ENCODE assay signal across 13 mouse cellular contexts in genomic region chr3:30560677-30561314, GRCm38 (mm10). TPM values are rescaled to one million over a fixed set of nuclear protein-coding genes. Genes with fewer than 3 reads are reported as not detected.
DNase-seq lines count a peak whose midpoint lies in the region; ATAC-seq and TF ChIP-seq lines count a peak whose summit lies in the region.
"Had no signal": no experiment of that assay in that cellular context is flagged by ENCODE, and none has a peak within 500 bp of the region (broad histone marks: within the 10 kb centered on the region; RNA-seq: fewer than 3 reads in every experiment).

No protein-coding gene starts in this region.

- ATAC-seq in forebrain, embryonic 13.5 days: 0 out of 2 replicates have a peak, but pooled peaks have one; percentile 38
- ATAC-seq in kidney, postnatal 0 days (replicated peaks; ENCODE audit: low FRiP score, low read depth): no peak

- no peak overlapping the region for H3K9ac ChIP-seq in forebrain, embryonic 13.5 days
- H3K9ac ChIP-seq in kidney, postnatal 0 days (ENCODE audit: low read depth, low read length): no peak overlapping the region
- H3K9ac ChIP-seq: embryonic facial prominence, embryonic 15.5 days; kidney, embryonic 15.5 days; lung, embryonic 15.5 days; neural tube, embryonic 12.5 days had no signal

- H3K36me3 ChIP-seq in forebrain, embryonic 13.5 days (ENCODE audit: poor library complexity, severe bottlenecking): no peaks in the 10 kb centered on the region
- no peaks in the 10 kb centered on the region for H3K36me3 ChIP-seq in forebrain, embryonic 10.5 days (replicated peaks)
- H3K36me3 ChIP-seq in kidney, postnatal 0 days (ENCODE audit: insufficient read depth, low read length): no peaks in the 10 kb centered on the region
- H3K36me3 ChIP-seq in thymus, adult 2 months (ENCODE audit: control insufficient read depth, insufficient read depth, low read length): no peaks in the 10 kb centered on the region
- H3K36me3 ChIP-seq: embryonic facial prominence, embryonic 15.5 days; kidney, embryonic 15.5 days; lung, embryonic 15.5 days; neural tube, embryonic 12.5 days had no signal

- 45% methylated on average over 6 of the region's 6 CpGs for WGBS in forebrain, embryonic 13.5 days
- WGBS in forebrain, embryonic 10.5 days: 60% methylated on average over 6 of the region's 6 CpGs
- WGBS in kidney, postnatal 0 days: 52% methylated on average over 6 of the region's 6 CpGs
- WGBS in thymus, adult 2 months: 21% methylated on average over 6 of the region's 6 CpGs

- H3K27me3 ChIP-seq in forebrain, embryonic 13.5 days: no peaks in the 10 kb centered on the region
- peaks cover 14% of the 10 kb centered on the region for H3K27me3 ChIP-seq in forebrain, embryonic 10.5 days (ENCODE audit: poor library complexity, severe bottlenecking)
- no peaks in the 10 kb centered on the region for H3K27me3 ChIP-seq in kidney, postnatal 0 days (ENCODE audit: insufficient read depth, low read length)
- no peaks in the 10 kb centered on the region for H3K27me3 ChIP-seq in thymus, adult 2 months (ENCODE audit: control insufficient read depth, insufficient read depth, low read length)
- H3K27me3 ChIP-seq: embryonic facial prominence, embryonic 15.5 days; kidney, embryonic 15.5 days; lung, embryonic 15.5 days; neural tube, embryonic 12.5 days had no signal

- H3K27ac ChIP-seq in forebrain, embryonic 13.5 days: no peak overlapping the region
- no peak overlapping the region for H3K27ac ChIP-seq in forebrain, embryonic 10.5 days
- no peak overlapping the region for H3K27ac ChIP-seq in kidney, postnatal 0 days
- H3K27ac ChIP-seq in thymus, adult 2 months (ENCODE audit: control insufficient read depth, insufficient read depth, low read length): no peak overlapping the region
- H3K27ac ChIP-seq: embryonic facial prominence, embryonic 15.5 days; kidney, embryonic 15.5 days; lung, embryonic 15.5 days; neural tube, embryonic 12.5 days had no signal

- no peaks in the 10 kb centered on the region for H3K4me1 ChIP-seq in forebrain, embryonic 13.5 days
- no peaks in the 10 kb centered on the region for H3K4me1 ChIP-seq in forebrain, embryonic 10.5 days
- H3K4me1 ChIP-seq in kidney, postnatal 0 days (replicated peaks; ENCODE audit: insufficient read depth, low read length): no peaks in the 10 kb centered on the region
- no peaks in the 10 kb centered on the region for H3K4me1 ChIP-seq in thymus, adult 2 months (replicated peaks; ENCODE audit: control insufficient read depth, insufficient read depth, low read length)
- H3K4me1 ChIP-seq: embryonic facial prominence, embryonic 15.5 days; kidney, embryonic 15.5 days; lung, embryonic 15.5 days; neural tube, embryonic 12.5 days had no signal

- no peak for TF ChIP-seq POLR2A in thymus, adult 2 months (IDR thresholded peaks at IDR 0.05; ENCODE audit: control insufficient read depth, extremely low read depth, insufficient read depth, low read length, poor library complexity)

- no peak overlapping the region for H3K4me3 ChIP-seq in forebrain, embryonic 13.5 days
- H3K4me3 ChIP-seq in forebrain, embryonic 10.5 days: no peak overlapping the region
- H3K4me3 ChIP-seq in kidney, postnatal 0 days (replicated peaks; ENCODE audit: low read depth, low read length): no peak overlapping the region
- no peak overlapping the region for H3K4me3 ChIP-seq in thymus, adult 2 months (ENCODE audit: control insufficient read depth, insufficient read depth, low read length)
- H3K4me3 ChIP-seq: embryonic facial prominence, embryonic 15.5 days; kidney, embryonic 15.5 days; lung, embryonic 15.5 days; neural tube, embryonic 12.5 days had no signal

- H3K9me3 ChIP-seq in forebrain, embryonic 13.5 days (replicated peaks): no peaks in the 10 kb centered on the region
- H3K9me3 ChIP-seq in forebrain, embryonic 10.5 days: no peaks in the 10 kb centered on the region
- H3K9me3 ChIP-seq in kidney, postnatal 0 days (replicated peaks; ENCODE audit: low read length): no peaks in the 10 kb centered on the region
- H3K9me3 ChIP-seq: embryonic facial prominence, embryonic 15.5 days; kidney, embryonic 15.5 days; lung, embryonic 15.5 days; neural tube, embryonic 12.5 days had no signal

- no peak for DNase-seq in forebrain, embryonic 10.5 days (ENCODE audit: extremely low spot score, low spot score)
- DNase-seq in kidney, postnatal 0 days (ENCODE audit: low spot score): peak; percentile 58
- DNase-seq in kidney, postnatal 25 days: no peak
- peak; percentile 51 for DNase-seq in thymus, postnatal 0 days (ENCODE audit: low spot score)
- DNase-seq in thymus, adult 2 months: no peak
- peak; percentile 35 for DNase-seq in retina, embryonic 14.5 days (ENCODE audit: low spot score)
- DNase-seq in spleen, postnatal 4 days (ENCODE audit: low spot score in 2 of 2): no peak

- H3K4me2 ChIP-seq in forebrain, embryonic 13.5 days: no peak overlapping the region
- H3K4me2 ChIP-seq in kidney, postnatal 0 days (ENCODE audit: low read length): no peak overlapping the region
- H3K4me2 ChIP-seq: embryonic facial prominence, embryonic 15.5 days; kidney, embryonic 15.5 days; lung, embryonic 15.5 days; neural tube, embryonic 12.5 days had no signal

- TF ChIP-seq CTCF in kidney, postnatal 0 days (IDR thresholded peaks at IDR 0.05; ENCODE audit: low read depth): peak; percentile 72
- TF ChIP-seq CTCF in thymus, adult 2 months (IDR thresholded peaks at IDR 0.05; ENCODE audit: borderline replicate concordance, control insufficient read depth, extremely low read depth, insufficient read depth, low read length, poor library complexity): no peak

RNA-seq across cellular contexts. Expression of gene Mecom, which starts 13.0 kb away (rescaled TPM):
- 3.7 and 5.0 TPM in 2 replicates for polyA plus RNA-seq in forebrain, embryonic 13.5 days (2015; fragmentation: Nextera tagmentation; extraction: Ambion mirVana)
- 26.7 and 26.9 TPM in 2 replicates for polyA plus RNA-seq in forebrain, embryonic 10.5 days (2016; fragmentation: Nextera tagmentation; extraction: Ambion mirVana)
- polyA plus RNA-seq in kidney, postnatal 0 days (2015; fragmentation: Nextera tagmentation; extraction: Ambion mirVana): 54.7 and 58.1 TPM in 2 replicates
- 1.1 and 1.2 TPM in 2 replicates for polyA plus RNA-seq in thymus, postnatal 0 days (2015; fragmentation: Nextera tagmentation; extraction: Ambion mirVana)
- polyA plus RNA-seq in thymus, adult 2 months (2012; rRNA removed): 0.54 and 0.92 TPM in 2 replicates

RNA-seq across cellular contexts. Expression of gene Actrt3, which starts 38.9 kb away (rescaled TPM):
- 0.08 and 0.14 TPM in 2 replicates for polyA plus RNA-seq in forebrain, embryonic 13.5 days (2015; fragmentation: Nextera tagmentation; extraction: Ambion mirVana)
- polyA plus RNA-seq in forebrain, embryonic 10.5 days (2016; fragmentation: Nextera tagmentation; extraction: Ambion mirVana): 0.09 and 0.17 TPM in 2 replicates
- not detected in 2 replicates for polyA plus RNA-seq in kidney, postnatal 0 days (2015; fragmentation: Nextera tagmentation; extraction: Ambion mirVana)
- polyA plus RNA-seq in thymus, postnatal 0 days (2015; fragmentation: Nextera tagmentation; extraction: Ambion mirVana): not detected in 2 replicates
- not detected in 2 replicates for polyA plus RNA-seq in thymus, adult 2 months (2012; rRNA removed)
- polyA plus RNA-seq: embryonic facial prominence, embryonic 15.5 days; kidney, embryonic 15.5 days; lung, embryonic 15.5 days; neural tube, embryonic 12.5 days; spleen, adult 2 months had no signal

RNA-seq across cellular contexts. Expression of gene Mynn, which starts 41.1 kb away (rescaled TPM):
- polyA plus RNA-seq in forebrain, embryonic 13.5 days (2015; fragmentation: Nextera tagmentation; extraction: Ambion mirVana): 34.1 and 38.4 TPM in 2 replicates
- polyA plus RNA-seq in forebrain, embryonic 10.5 days (2016; fragmentation: Nextera tagmentation; extraction: Ambion mirVana): 29.9 and 31.0 TPM in 2 replicates
- 28.7 and 30.8 TPM in 2 replicates for polyA plus RNA-seq in kidney, postnatal 0 days (2015; fragmentation: Nextera tagmentation; extraction: Ambion mirVana)
- polyA plus RNA-seq in thymus, postnatal 0 days (2015; fragmentation: Nextera tagmentation; extraction: Ambion mirVana): 28.3 TPM in 2 replicates
- 11.6 and 14.0 TPM in 2 replicates for polyA plus RNA-seq in thymus, adult 2 months (2012; rRNA removed)

Comparison
In these comparisons a context has a peak if more than half of its experiments do, and no peak if none do; other contexts are left out.
1. DNase-seq: peak in kidney, postnatal 0 days (single experiment), thymus, postnatal 0 days (single experiment) and retina, embryonic 14.5 days (single experiment); none in forebrain, embryonic 10.5 days (single experiment), kidney, postnatal 25 days (0 of 2), thymus, adult 2 months (single experiment) and spleen, postnatal 4 days (0 of 2).